Mouse (Mus musculus) neural tube, embryonic 14.5 days (tissue): ENCODE measurements around the gene Pnma1. TPM values are rescaled to one million over a fixed set of nuclear protein-coding genes. Genes with fewer than 3 reads are reported as not detected.

Experiments used
- ATAC-seq: fragments of 200-750 bp; cut with Nextera tagmentation; 2 replicates; pipeline ENCODE4 v1.8.0; 2017; ENCODE audit warnings: low read depth, mild to moderate bottlenecking, moderate TSS enrichment, moderate library complexity
- H3K27ac ChIP-seq: fragments of 300-500 bp; sonication (generic); 2 replicates; pipeline ENCODE4 v1.5.1; 2014; ENCODE audit warnings: low read depth, mild to moderate bottlenecking, control low read depth, low read length, moderate library complexity, mixed read lengths
- H3K27me3 ChIP-seq: fragments of 300-500 bp; sonication (generic); 2 replicates; pipeline ENCODE4 v1.6.1; 2014; ENCODE audit warnings: low read length; ENCODE audit not compliant: control insufficient read depth, insufficient read depth
- H3K36me3 ChIP-seq: fragments of 300-500 bp; sonication (generic); 2 replicates; pipeline ENCODE4 v1.6.1; 2014; ENCODE audit warnings: low read length, mixed read lengths; ENCODE audit not compliant: control insufficient read depth, insufficient read depth
- H3K4me1 ChIP-seq: fragments of 300-500 bp; sonication (generic); 2 replicates; pipeline ENCODE4 v1.6.1; 2014; ENCODE audit warnings: low read length; ENCODE audit not compliant: control insufficient read depth, insufficient read depth
- H3K4me2 ChIP-seq: fragments of 300-500 bp; sonication (generic); 2 replicates; pipeline ENCODE4 v1.6.1; 2014; ENCODE audit warnings: mild to moderate bottlenecking, low read depth, low read length, control low read depth
- H3K4me3 ChIP-seq: fragments of 300-500 bp; sonication (generic); 2 replicates; pipeline ENCODE4 v1.5.1; 2014; ENCODE audit warnings: low read depth, low read length, control low read depth, mixed read lengths
- H3K9ac ChIP-seq: fragments of 300-500 bp; sonication (generic); replicated peaks from 2 replicates; pipeline ENCODE4 v1.6.1; 2014; ENCODE audit warnings: low read depth, mild to moderate bottlenecking, control low read depth, low read length, mixed read lengths
- H3K9me3 ChIP-seq: fragments of 300-500 bp; sonication (generic); 2 replicates; pipeline ENCODE4 v1.6.1; 2016; ENCODE audit warnings: low read length; ENCODE audit not compliant: control insufficient read depth
- WGBS: fragments of 180-500 bp; shearing (Covaris S2); extraction: QIAGEN DNeasy Blood & Tissue Kit; methylation state at CpG from one replicate; pipeline ENCODE4 v1.1.7; 2014; 5-methylcytosine and 5-hydroxymethylcytosine counted together
- polyA plus RNA-seq: library from polyadenylated mRNA; unstranded; fragments of >200 nt; fragmentation: Nextera tagmentation; extraction: Ambion mirVana; gene quantifications from 2 replicates; pipeline ENCODE4 v1.2.1, GENCODE M21; 2014

Pnma1 gene
- polyA plus RNA-seq, 1 experiment from 2014 or later = 3.4 TPM

DNA sequence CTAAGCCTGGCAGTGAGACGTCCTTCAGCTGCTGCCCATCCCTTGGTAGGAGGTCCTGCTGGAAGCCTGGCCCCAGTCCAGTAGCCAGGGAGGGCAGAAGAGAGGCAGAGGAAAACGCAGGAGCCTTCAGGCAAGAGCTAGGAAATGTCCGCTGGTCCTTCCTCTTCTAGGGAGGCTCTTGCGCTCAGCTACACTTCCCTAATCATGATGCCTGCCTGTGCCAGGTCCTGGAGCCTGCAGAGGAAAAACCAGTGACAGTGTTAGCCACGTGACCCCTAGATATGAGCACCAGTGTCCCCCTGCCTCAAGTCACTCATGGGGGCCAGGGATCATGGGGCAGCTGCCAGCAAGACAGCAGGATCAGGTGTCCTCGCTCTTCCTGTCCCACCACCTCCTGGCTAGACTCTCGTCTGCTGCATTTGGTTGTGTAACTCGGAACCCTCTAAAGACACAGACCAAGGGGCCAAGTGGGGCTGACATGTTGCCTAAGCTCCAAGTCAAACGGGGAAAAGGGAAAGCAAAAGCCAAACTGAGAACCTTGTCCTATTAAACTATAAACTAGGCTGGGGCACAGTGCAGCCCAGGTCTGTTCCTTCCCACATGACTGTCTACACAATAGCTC lies 26.0 kb upstream of the Pnma1 start:
- Histone ChIP-seq H3K36me3 (peaks cover 8% of the 10 kb centered on the region; the same call in 1 of the 2 replicates), H3K27me3 (no peaks in the 10 kb centered on the region), H3K9me3 (no peaks in the 10 kb centered on the region), H3K4me2 (no peak overlapping the region), H3K4me3 (no peak overlapping the region), H3K9ac (no peak overlapping the region), H3K4me1 (peaks cover 25% of the 10 kb centered on the region), H3K27ac (no peak overlapping the region)
- no peak for ATAC-seq
- 84% methylated on average over 9 of the region's 9 CpGs for WGBS

GRCm38 (mm10) chr12:84173309-84173915 lies 25.1 kb upstream of the Pnma1 start:
- H3K9me3 ChIP-seq = no peaks in the 10 kb centered on the region
- H3K36me3 ChIP-seq = peaks cover 8% of the 10 kb centered on the region; the same call in 1 of the 2 replicates
- H3K4me3 ChIP-seq = no peak overlapping the region
- H3K4me1 ChIP-seq = peaks cover 25% of the 10 kb centered on the region
- no peaks in the 10 kb centered on the region for H3K27me3 ChIP-seq
- no peak overlapping the region for H3K4me2 ChIP-seq
- no peak overlapping the region for H3K9ac ChIP-seq
- ATAC-seq = no peak
- 92% methylated on average over 13 of the region's 13 CpGs for WGBS
- H3K27ac ChIP-seq = no peak overlapping the region

DNA sequence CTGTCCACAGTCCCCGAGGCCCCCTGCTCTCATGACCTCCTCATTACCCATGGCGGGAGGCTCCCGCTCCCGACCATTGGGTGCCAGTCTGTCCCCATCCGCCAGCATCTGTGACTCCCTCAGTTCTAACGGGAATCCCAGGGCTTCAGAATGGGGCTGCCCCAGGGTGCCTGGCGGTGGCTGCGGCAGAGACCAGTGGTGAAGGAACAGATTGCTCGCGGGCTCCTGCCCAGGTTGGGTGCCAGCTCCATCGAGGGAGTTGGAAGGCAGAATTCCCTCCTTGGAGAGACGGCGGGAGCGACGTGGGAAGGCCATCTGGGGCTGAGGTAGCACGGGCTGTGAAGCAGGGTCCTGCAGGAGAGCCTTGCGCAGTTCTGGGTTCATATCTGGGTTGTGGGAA lies 24.6 kb upstream of the Pnma1 start:
- H3K4me2 ChIP-seq = no peak overlapping the region
- peaks cover 8% of the 10 kb centered on the region; the same call in 1 of the 2 replicates for H3K36me3 ChIP-seq
- peaks cover 21% of the 10 kb centered on the region for H3K4me1 ChIP-seq
- no peak overlapping the region for H3K9ac ChIP-seq
- no peaks in the 10 kb centered on the region for H3K9me3 ChIP-seq
- 91% methylated on average over 17 of the region's 17 CpGs for WGBS
- no peak for ATAC-seq
- no peaks in the 10 kb centered on the region for H3K27me3 ChIP-seq
- H3K27ac ChIP-seq = no peak overlapping the region
- no peak overlapping the region for H3K4me3 ChIP-seq

DNA sequence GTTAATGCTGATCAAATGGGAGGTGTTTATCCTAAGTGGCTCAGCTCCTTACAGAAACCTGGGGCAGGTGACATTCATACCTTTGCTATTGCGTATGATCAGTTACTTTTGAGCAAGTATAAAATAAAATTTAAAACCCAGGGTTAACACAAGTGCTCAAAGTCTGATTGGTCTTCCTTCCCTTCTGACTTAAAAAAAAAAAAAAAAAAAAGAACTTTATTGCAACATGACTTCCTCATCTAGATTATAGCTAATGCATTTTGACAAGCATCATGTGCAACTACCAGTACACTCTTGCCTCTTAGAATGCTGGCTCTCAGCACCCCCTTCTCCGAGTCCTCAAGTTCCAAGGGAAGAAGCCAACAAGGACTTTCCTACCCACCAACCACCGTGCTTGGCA lies 23.9 kb upstream of the Pnma1 start:
- H3K4me3 ChIP-seq = no peak overlapping the region
- H3K36me3 ChIP-seq = peaks cover 8% of the 10 kb centered on the region; the same call in 1 of the 2 replicates
- WGBS = 97% methylated on average over 3 of the region's 3 CpGs
- no peaks in the 10 kb centered on the region for H3K27me3 ChIP-seq
- no peak for ATAC-seq
- no peaks in the 10 kb centered on the region for H3K9me3 ChIP-seq
- H3K27ac ChIP-seq = no peak overlapping the region
- H3K4me1 ChIP-seq = peaks cover 15% of the 10 kb centered on the region
- no peak overlapping the region for H3K4me2 ChIP-seq
- H3K9ac ChIP-seq = no peak overlapping the region

GRCm38 (mm10) chr12:84170610-84171009 lies 22.3 kb upstream of the Pnma1 start:
- H3K9me3 ChIP-seq = no peaks in the 10 kb centered on the region
- no peak overlapping the region for H3K4me2 ChIP-seq
- 91% methylated on average over 10 of the region's 10 CpGs for WGBS
- no peak for ATAC-seq
- no peaks in the 10 kb centered on the region; the same call in 1 of the 2 replicates for H3K4me1 ChIP-seq
- H3K27me3 ChIP-seq = no peaks in the 10 kb centered on the region
- H3K36me3 ChIP-seq = peaks cover 8% of the 10 kb centered on the region; the same call in 1 of the 2 replicates
- H3K27ac ChIP-seq = no peak overlapping the region
- no peak overlapping the region for H3K9ac ChIP-seq
- no peak overlapping the region for H3K4me3 ChIP-seq

DNA sequence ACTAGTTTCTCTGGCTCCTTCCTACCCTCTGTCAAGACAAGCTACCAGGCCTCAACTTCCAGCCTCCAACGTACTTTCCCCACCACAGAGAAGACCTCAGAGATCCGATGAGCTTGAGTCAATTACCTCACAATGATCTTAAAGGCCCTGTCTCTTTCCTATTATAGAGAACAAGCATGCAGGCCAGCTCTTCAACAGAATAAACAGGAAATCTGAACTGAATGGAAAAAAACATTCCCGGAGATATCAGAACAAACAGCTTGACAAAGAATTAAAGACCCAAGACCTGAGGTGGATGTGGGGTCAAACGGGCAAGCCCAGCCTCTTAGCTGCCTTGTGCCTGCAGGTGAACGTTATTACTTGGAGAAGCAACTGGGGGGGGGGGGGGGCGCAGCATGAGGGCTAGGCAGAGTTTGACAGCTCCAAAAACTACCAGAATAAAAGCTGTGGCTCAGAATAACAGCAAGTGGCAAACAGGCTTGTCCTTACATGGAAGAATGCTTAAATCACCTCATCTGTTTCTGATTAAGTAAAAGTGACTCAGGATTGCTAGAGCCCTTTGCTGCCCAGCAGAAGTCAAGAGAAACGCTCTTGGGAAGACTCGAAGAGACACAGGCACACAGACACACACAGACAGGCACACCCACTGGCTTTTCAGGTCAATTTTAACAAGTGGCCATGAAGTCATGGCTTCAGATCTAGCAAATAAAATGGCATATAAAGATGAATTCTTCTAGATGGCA lies 17.5 kb upstream of the Pnma1 start:
- Histone ChIP-seq H3K4me3 (no peak overlapping the region), H3K4me1 (no peaks in the 10 kb centered on the region), H3K4me2 (no peak overlapping the region), H3K27ac (no peak overlapping the region), H3K9me3 (no peaks in the 10 kb centered on the region), H3K27me3 (no peaks in the 10 kb centered on the region), H3K36me3 (no peaks in the 10 kb centered on the region), H3K9ac (no peak overlapping the region)
- no peak for ATAC-seq
- WGBS = 70% methylated on average over 8 of the region's 8 CpGs

DNA sequence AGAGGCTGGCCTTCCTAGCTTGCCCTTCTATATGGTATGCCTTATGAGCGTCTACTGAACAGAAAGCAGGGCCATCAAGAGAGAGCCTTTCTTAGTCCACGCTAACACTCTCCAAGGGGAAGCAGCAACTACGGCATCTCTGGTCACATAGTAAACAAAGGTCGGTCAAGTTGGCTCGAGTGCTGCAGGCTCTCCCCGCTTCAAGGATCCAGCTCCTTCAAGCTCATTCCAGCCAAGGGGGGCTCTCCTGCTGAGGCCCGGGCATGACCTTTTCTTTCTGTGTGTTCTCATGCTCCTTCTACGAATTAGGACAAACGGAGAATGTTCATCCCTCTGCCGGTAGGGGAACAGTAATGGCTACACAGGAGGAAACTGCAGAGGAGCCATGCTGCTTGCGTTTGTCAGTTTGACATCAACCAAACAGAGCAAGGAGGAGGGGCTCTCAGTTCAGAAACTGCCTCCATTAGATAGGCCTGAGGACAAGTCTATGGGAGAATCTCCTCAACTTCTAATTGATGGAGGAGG lies 15.4 kb upstream of the Pnma1 start:
- 79% methylated on average over 11 of the region's 11 CpGs for WGBS
- no peaks in the 10 kb centered on the region for H3K9me3 ChIP-seq

DNA sequence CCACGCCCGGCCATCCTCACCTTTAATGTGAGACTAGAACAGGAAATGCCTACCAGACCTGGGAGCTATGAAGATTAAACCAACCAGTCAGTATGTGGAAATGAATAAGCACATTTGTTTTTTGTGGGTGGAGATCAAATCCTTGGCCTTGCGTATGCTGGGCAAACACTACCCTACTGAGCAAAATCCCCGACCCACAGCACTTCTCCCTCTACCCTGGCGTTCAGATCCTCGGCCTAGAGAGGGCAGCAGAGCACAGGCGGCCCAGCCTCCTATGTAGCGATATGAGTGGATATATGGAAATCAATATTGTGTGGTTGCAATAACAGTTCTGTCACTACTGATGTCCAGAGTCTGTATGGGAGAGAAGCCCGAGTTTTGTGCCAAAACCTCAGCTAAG lies 14.8 kb upstream of the Pnma1 start:
- 86% methylated on average over 9 of the region's 9 CpGs for WGBS
- ATAC-seq = no peak
- H3K27me3 ChIP-seq = no peaks in the 10 kb centered on the region

More for the DNA sequence above, 15.4 kb upstream of the Pnma1 start:
- Histone ChIP-seq H3K27me3 (no peaks in the 10 kb centered on the region), H3K4me2 (no peak overlapping the region), H3K27ac (no peak overlapping the region), H3K4me1 (no peaks in the 10 kb centered on the region), H3K4me3 (no peak overlapping the region), H3K9ac (no peak overlapping the region), H3K36me3 (0 out of 2 replicates have a peak, but pooled peaks cover 4% of the 10 kb centered on the region)
- no peak for ATAC-seq

More for the DNA sequence above, 14.8 kb upstream of the Pnma1 start:
- no peak overlapping the region for H3K27ac ChIP-seq
- H3K9ac ChIP-seq = no peak overlapping the region
- H3K4me3 ChIP-seq = no peak overlapping the region
- H3K4me2 ChIP-seq = no peak overlapping the region
- H3K4me1 ChIP-seq = no peaks in the 10 kb centered on the region
- H3K36me3 ChIP-seq = peaks cover 7% of the 10 kb centered on the region
- H3K9me3 ChIP-seq = no peaks in the 10 kb centered on the region
